18 mouse cellular contexts compared by ENCODE assay signal in genomic region chr1:42256911-42257595, GRCm38 (mm10).
A peak's percentile ranks its signal among the peaks of the same experiment; 100 is the strongest.
DNase-seq lines count a peak whose midpoint lies in the region; ATAC-seq and TF ChIP-seq lines count a peak whose summit lies in the region.
"Had no signal": no experiment of that assay in that cellular context is flagged by ENCODE, and none has a peak within 500 bp of the region (broad histone marks: within the 10 kb centered on the region; RNA-seq: fewer than 3 reads in every experiment).

No protein-coding gene starts in this region.

- TF ChIP-seq CTCF in midbrain, postnatal 0 days (IDR thresholded peaks at IDR 0.05) = no peak

- no peaks in the 10 kb centered on the region for H3K9me3 ChIP-seq in midbrain, embryonic 10.5 days (replicated peaks)
- no peaks in the 10 kb centered on the region for H3K9me3 ChIP-seq in midbrain, postnatal 0 days (ENCODE audit: low read length)
- H3K9me3 ChIP-seq in forebrain, embryonic 12.5 days = no peaks in the 10 kb centered on the region
- no peaks in the 10 kb centered on the region for H3K9me3 ChIP-seq in hindbrain, embryonic 13.5 days
- H3K9me3 ChIP-seq in midbrain, embryonic 16.5 days (replicated peaks; ENCODE audit: control insufficient read depth, low read length, poor library complexity, severe bottlenecking) = no peaks in the 10 kb centered on the region
- H3K9me3 ChIP-seq: embryonic facial prominence, embryonic 13.5 days; heart, embryonic 10.5 days; limb, embryonic 12.5 days; liver, embryonic 12.5 days had no signal

- no peaks in the 10 kb centered on the region for H3K36me3 ChIP-seq in midbrain, embryonic 10.5 days
- H3K36me3 ChIP-seq in midbrain, postnatal 0 days (ENCODE audit: insufficient read depth, low read length) = no peaks in the 10 kb centered on the region
- no peaks in the 10 kb centered on the region for H3K36me3 ChIP-seq in forebrain, embryonic 12.5 days (replicated peaks)
- no peaks in the 10 kb centered on the region for H3K36me3 ChIP-seq in hindbrain, embryonic 13.5 days
- no peaks in the 10 kb centered on the region for H3K36me3 ChIP-seq in midbrain, embryonic 16.5 days (ENCODE audit: control insufficient read depth, insufficient read depth, low read length)
- H3K36me3 ChIP-seq: embryonic facial prominence, embryonic 13.5 days; heart, embryonic 10.5 days; limb, embryonic 12.5 days; liver, embryonic 12.5 days had no signal

- peaks cover 59% of the 10 kb centered on the region for H3K4me1 ChIP-seq in midbrain, embryonic 10.5 days
- peaks cover 6% of the 10 kb centered on the region; the same call in 1 of the 2 replicates for H3K4me1 ChIP-seq in midbrain, postnatal 0 days (ENCODE audit: insufficient read depth, low read length)
- H3K4me1 ChIP-seq in forebrain, embryonic 12.5 days = peaks cover 54% of the 10 kb centered on the region
- H3K4me1 ChIP-seq in hindbrain, embryonic 13.5 days (replicated peaks) = peaks cover 46% of the 10 kb centered on the region
- peaks cover 43% of the 10 kb centered on the region for H3K4me1 ChIP-seq in midbrain, embryonic 16.5 days (ENCODE audit: control insufficient read depth, insufficient read depth, low read length)
- H3K4me1 ChIP-seq: liver, embryonic 12.5 days; megakaryocyte, embryonic 14.5 days had no signal

- no peak for DNase-seq in midbrain, embryonic 10.5 days (ENCODE audit: low spot score)
- no peak for DNase-seq in midbrain, postnatal 0 days (ENCODE audit: low spot score)
- DNase-seq in left cerebral cortex, postnatal 36 days (ENCODE audit: low spot score in 2 of 2) = no peak
- no peak for DNase-seq in layer of hippocampus, postnatal 36 days
- DNase-seq: B cell, adult 2 months; cerebellum, adult 9-11 months; kidney, adult 18-20 months; lung, adult 2 months had no signal

- no peak overlapping the region for H3K4me2 ChIP-seq in midbrain, postnatal 0 days (ENCODE audit: low read depth, low read length, poor library complexity, severe bottlenecking)
- no peak overlapping the region for H3K4me2 ChIP-seq in forebrain, embryonic 12.5 days
- no peak overlapping the region; the same call in 1 of the 2 replicates for H3K4me2 ChIP-seq in hindbrain, embryonic 13.5 days
- H3K4me2 ChIP-seq in midbrain, embryonic 16.5 days (ENCODE audit: low read length) = peak overlapping the region; percentile 45; the same call in 1 of the 2 replicates
- H3K4me2 ChIP-seq: limb, embryonic 12.5 days; liver, embryonic 12.5 days had no signal

- no peak for ATAC-seq in midbrain, postnatal 0 days (ENCODE audit: low FRiP score)
- no peak for ATAC-seq in forebrain, embryonic 12.5 days (ENCODE audit: low FRiP score)
- no peak for ATAC-seq in hindbrain, embryonic 13.5 days (ENCODE audit: low FRiP score)
- no peak for ATAC-seq in midbrain, embryonic 16.5 days
- ATAC-seq: liver, embryonic 12.5 days had no signal

- H3K9ac ChIP-seq in midbrain, postnatal 0 days (replicated peaks; ENCODE audit: low read length, poor library complexity, severe bottlenecking) = no peak overlapping the region
- H3K9ac ChIP-seq in forebrain, embryonic 12.5 days = no peak overlapping the region
- H3K9ac ChIP-seq in hindbrain, embryonic 13.5 days = no peak overlapping the region
- H3K9ac ChIP-seq in midbrain, embryonic 16.5 days (ENCODE audit: low read depth, low read length) = peak overlapping the region; percentile 61; the same call in 1 of the 2 replicates
- H3K9ac ChIP-seq: embryonic facial prominence, embryonic 13.5 days; limb, embryonic 12.5 days; liver, embryonic 12.5 days had no signal

- 77% methylated on average over 10 of the region's 10 CpGs for WGBS in midbrain, embryonic 10.5 days
- 68% methylated on average over 10 of the region's 10 CpGs for WGBS in midbrain, postnatal 0 days
- WGBS in forebrain, embryonic 12.5 days = 33% methylated on average over 10 of the region's 10 CpGs
- 61% methylated on average over 10 of the region's 10 CpGs for WGBS in hindbrain, embryonic 13.5 days
- WGBS in midbrain, embryonic 16.5 days = 62% methylated on average over 10 of the region's 10 CpGs

- no peak overlapping the region for H3K4me3 ChIP-seq in midbrain, embryonic 10.5 days
- no peak overlapping the region for H3K4me3 ChIP-seq in midbrain, postnatal 0 days (ENCODE audit: low read depth, low read length)
- no peak overlapping the region for H3K4me3 ChIP-seq in forebrain, embryonic 12.5 days (replicated peaks)
- H3K4me3 ChIP-seq in hindbrain, embryonic 13.5 days = no peak overlapping the region
- no peak overlapping the region for H3K4me3 ChIP-seq in midbrain, embryonic 16.5 days (ENCODE audit: low read depth, low read length)
- H3K4me3 ChIP-seq: embryonic facial prominence, embryonic 13.5 days; heart, embryonic 10.5 days; limb, embryonic 12.5 days; liver, embryonic 12.5 days; megakaryocyte, embryonic 14.5 days; myocyte had no signal

- peak overlapping the region; percentile 91 for H3K27ac ChIP-seq in midbrain, embryonic 10.5 days (replicated peaks)
- H3K27ac ChIP-seq in midbrain, postnatal 0 days (ENCODE audit: low read depth, low read length) = no peak overlapping the region
- peak overlapping the region; percentile 93 for H3K27ac ChIP-seq in forebrain, embryonic 12.5 days
- H3K27ac ChIP-seq in hindbrain, embryonic 13.5 days = peak overlapping the region; percentile 89
- H3K27ac ChIP-seq in midbrain, embryonic 16.5 days (ENCODE audit: low read length) = peak overlapping the region; percentile 74
- H3K27ac ChIP-seq: embryonic facial prominence, embryonic 13.5 days; heart, embryonic 10.5 days; limb, embryonic 12.5 days; liver, embryonic 12.5 days; stomach, postnatal 0 days had no signal

- intact Hi-C loops in left cerebral cortex, postnatal 36 days (cut with DNase I) = loop anchor here (5.0 to 10.0 kb wide), 3 partner anchors 365 to 1102 kb away; no protein-coding TSS in a partner anchor

- no peaks in the 10 kb centered on the region for H3K27me3 ChIP-seq in midbrain, embryonic 10.5 days (ENCODE audit: low read depth, poor library complexity, severe bottlenecking)
- no peaks in the 10 kb centered on the region for H3K27me3 ChIP-seq in midbrain, postnatal 0 days (ENCODE audit: insufficient read depth, low read length)
- no peaks in the 10 kb centered on the region for H3K27me3 ChIP-seq in forebrain, embryonic 12.5 days
- no peaks in the 10 kb centered on the region for H3K27me3 ChIP-seq in hindbrain, embryonic 13.5 days
- H3K27me3 ChIP-seq in midbrain, embryonic 16.5 days (ENCODE audit: control insufficient read depth, insufficient read depth, low read depth, low read length) = no peaks in the 10 kb centered on the region
- H3K27me3 ChIP-seq: limb, embryonic 12.5 days; liver, embryonic 12.5 days; megakaryocyte, embryonic 14.5 days had no signal
